Mouse (Mus musculus) neutrophil, adult 83 days (primary cell): ENCODE data around the gene Rbbp9. TPM values are rescaled to one million over a fixed set of nuclear protein-coding genes. Genes with fewer than 3 reads are reported as not detected.

ENCODE experiments used
- total RNA-seq, 2 experiments: library from RNA; stranded (reverse); gene quantifications; one replicate each; pipeline ENCODE4 v1.2.4; 2023

Gene Rbbp9
- total RNA-seq, result 1 to 10 TPM; 2.8 to 2.9 TPM

DNA sequence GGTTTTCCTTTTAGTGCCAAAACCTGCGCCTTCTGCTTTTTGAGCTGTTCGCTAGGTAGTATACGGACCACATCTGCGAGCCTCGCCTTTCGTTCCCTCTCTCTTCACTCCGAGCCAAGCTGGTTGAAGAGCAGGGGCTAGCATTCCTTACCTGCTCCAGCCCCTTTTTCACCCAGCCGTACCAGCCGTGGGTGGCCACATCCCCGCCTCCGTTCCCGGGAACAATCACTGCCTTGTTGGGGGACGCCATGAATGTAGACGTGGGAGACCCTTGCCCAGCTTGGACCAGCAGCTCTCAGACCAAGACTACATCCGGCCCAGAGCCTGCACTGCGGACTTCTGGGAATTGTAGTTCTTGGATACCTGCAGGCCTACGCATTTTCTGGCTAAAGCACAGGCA lies at the start of gene Rbbp9:
TSS of gene Rbbp9 (minus strand) at position 341 of the 400 bp plus-strand sequence.

DNA sequence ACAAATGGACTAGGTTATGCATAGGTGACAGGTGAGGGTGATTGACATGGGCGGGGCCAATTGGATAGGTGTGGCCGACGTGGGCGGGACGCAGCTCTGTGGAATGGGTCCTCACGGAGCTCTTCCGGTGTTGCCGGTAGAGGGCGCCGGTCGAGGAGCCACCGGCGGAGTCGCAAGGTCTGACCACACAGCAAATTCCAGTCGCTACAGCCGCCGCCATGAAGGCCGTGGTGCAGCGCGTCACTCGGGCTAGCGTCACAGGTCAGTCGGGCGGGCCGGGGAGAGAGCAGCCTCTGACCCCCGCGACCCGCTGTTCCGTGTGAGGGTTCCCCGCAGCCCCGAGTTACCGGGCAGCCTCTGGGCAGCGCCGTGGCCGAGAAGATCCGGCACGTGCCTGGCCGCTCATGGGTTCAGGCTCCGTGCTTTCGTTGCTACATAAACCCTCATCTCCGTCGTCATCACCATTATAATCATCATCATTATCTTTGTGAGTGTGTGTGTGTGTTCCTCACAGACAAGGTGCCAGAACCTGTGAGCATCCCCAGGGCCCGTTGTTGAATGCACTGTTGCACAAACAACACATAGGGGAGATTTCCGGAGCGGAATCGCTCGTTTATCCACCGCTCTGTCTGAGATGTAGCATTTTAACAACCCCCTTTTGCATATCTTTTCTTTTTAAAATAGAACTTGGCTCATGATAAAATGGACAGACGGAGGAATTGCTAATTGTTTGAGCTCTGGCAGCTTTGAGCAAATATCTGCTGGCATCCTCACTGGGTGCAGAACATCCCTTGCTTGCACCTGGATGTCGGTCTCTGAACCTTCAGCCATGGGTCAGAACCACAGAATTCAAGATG lies 49.4 kb upstream of the Rbbp9 start, which contains the start of gene Dtd1:
TSS of gene Dtd1 (plus strand) at position 67 of the 857 bp plus-strand sequence.

DNA sequence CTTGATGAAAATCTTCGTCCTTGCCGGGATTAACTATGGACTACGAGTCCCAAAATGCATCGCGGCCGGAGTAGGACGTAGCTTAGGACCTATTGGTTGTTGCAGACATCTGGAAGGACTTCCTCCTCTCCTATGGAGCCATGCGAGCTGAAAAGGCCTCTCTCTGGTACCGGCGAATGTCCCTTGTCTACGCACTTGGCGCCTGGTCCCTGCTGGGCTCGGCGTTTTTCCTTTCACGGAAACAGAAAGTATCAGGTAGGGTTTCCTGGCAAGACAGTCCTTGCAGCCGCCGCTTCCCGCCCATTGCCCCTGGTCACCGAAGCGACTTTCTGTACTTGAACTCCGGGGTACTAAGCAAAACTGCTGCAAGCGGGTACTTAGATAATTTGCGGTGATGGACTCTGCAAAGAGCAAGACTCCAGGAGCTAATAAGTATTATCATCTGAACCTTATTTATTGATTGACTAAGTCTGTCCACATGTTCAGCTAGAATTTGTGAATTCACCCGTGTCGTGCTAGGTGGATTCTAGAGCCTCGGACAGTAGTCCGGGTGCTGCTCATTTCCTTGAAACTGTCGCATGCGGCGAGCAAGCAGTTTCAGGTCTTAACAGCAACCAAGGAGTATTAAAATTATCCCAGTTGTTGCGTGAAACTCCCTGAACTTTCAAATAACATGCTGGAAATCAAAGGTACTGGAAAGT lies 43.4 kb upstream of the Rbbp9 start, which contains the start of gene Smim26:
TSS of gene Smim26 (plus strand) at position 104 of the 701 bp plus-strand sequence.

DNA sequence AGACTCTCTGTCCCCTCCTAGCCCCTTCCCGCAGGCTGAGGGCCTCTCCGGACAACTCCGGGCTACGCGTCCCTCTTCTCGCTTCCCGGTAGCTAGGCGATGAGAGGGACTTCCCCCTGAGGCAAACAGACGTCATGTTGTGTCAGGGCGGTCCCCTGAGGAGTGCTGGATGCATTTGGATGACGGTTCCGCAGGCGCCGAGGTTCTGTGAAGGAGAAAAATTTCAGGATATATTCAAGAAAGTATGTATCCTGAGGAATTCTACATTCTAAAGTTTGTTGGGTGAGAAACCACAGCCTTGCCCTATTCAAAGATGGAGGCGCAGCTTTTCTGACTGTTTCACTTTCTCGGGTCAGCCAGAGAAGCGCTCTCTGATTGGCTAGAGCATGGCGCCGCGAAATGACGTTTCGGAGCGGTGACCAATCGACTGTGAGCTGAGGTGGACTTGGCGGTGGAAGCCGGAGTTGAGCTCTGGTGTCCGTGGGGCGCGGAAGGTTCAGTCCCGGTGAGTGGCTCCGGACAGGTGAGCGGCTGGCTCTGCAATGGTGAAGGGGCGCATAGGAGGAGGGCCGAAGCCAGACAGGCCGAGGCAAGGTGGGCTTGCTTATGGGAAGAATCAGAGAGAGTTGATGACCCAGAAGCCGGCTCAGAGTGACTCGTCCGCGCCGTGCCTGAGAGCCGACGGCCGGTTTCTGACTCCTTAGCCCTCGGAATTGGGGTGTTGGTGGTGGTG lies 5.3 kb upstream of the Rbbp9 start, which contains the start of gene Sec23b:
TSS of gene Sec23b (plus strand) at position 410 of the 733 bp plus-strand sequence.

DNA sequence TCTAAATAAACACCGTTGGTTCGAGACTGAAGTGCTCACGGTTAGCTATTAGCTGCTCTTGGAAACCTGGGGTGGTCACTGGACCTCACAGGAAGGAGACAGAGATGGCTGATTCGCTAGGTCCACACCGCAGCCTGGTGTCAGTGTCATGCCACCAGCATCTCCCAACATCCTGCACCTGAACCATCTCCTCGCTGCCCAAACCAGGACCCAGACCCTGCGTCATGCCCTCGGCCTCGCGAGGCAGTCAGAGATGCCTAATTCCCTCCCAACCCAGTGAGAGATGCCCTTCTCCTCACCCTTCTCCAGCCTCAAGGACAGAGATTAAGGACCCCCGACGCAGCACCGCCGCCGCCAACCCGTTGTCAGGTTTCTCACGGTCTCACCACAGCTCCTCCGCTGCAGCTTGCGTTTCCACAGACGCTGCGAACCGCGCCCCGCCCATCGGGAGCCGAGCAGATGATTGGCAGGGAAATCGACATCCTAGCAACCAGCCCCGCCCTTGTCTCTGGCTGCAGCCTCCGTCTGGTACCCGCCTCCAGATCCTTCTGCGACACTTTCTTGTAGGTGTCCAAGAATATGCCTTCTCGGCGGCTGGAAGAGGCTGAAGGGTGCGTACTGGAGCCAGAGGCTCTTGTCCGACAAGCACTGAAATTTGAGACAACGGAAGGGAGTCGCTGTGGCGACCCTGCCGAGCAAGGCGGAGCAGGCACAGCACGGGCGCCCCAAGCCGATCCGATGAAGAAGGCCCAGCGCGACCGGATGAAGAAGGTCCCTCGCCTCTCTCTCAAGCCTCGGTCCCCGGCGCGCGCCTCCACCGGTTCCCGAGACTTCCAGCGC lies 23.5 kb downstream of the Rbbp9 start, which contains the start of the genes Dzank1 and Polr3f:
TSS of gene Dzank1 (minus strand) at position 434 of the 840 bp plus-strand sequence.
TSS of gene Polr3f (plus strand) at position 738 of the 840 bp plus-strand sequence.

Other genes starting within 250 kb of the Rbbp9 start
- gene Ovol2, start 218.7 kb downstream of the Rbbp9 start, total RNA-seq, result not detected
- 10 to 100 TPM; 18.5 to 18.7 TPM for gene Kat14, start 181.9 kb downstream of the Rbbp9 start, total RNA-seq
- gene Pet117, start 181.9 kb downstream of the Rbbp9 start, total RNA-seq, result 1 to 10 TPM; 3.7 to 4.5 TPM
- under 1 TPM in 1 of 2 experiments, not detected in 1; 0.59 TPM for gene Dzank1, start 23.5 kb downstream of the Rbbp9 start, total RNA-seq
- 10 to 100 TPM; 13.9 to 14.1 TPM for gene Polr3f, start 23.2 kb downstream of the Rbbp9 start, total RNA-seq
- 10 to 100 TPM; 41.2 to 43.7 TPM for gene Sec23b, start 5.4 kb upstream of the Rbbp9 start, total RNA-seq
- gene Smim26, start 43.2 kb upstream of the Rbbp9 start, total RNA-seq, result 1 to 10 TPM; 5.1 TPM
- 10 to 100 TPM in 1 of 2 experiments, 1 to 10 TPM in 1; 8.3 to 10.3 TPM for gene Dtd1, start 49.0 kb upstream of the Rbbp9 start, total RNA-seq